Mouse (Mus musculus): ENCODE measurements around the gene Arntl.

DNA sequence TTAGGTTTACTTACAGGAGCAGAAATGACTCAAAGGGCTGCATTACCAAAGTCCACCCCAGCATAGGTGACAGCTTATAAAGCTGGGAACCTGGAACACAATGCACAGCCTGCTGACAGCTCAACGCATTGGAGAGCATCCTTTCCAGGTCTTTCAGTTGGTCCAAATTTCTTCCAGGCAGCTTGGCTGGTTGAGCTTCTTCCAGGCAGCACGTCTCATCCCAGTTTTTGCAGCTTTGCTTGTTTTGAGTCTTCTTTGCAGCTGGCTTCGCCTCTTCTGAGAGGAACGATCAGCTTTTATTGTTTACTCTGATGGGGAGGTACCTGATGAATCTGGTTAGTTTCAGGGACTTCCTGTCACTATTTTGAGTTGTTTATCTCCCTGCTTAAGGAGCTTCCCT lies 39.2 kb downstream of the Arntl start:
- TF ChIP-seq CTCF (IDR thresholded peaks at IDR 0.05; ENCODE audit: low read depth) (no peak), EP300 (IDR thresholded peaks at IDR 0.05; ENCODE audit: low read depth) (no peak)

Measured in liver, postnatal 0 days (tissue).